Mouse (Mus musculus) intestine, embryonic 14.5 days (tissue): ENCODE data around the gene Atp6v1g2. TPM values are rescaled to one million over a fixed set of nuclear protein-coding genes. Genes with fewer than 3 reads are reported as not detected.

Source experiments
- ATAC-seq: fragments of 200-750 bp; cut with Nextera tagmentation; replicated peaks from 2 replicates; pipeline ENCODE4 v1.8.0; 2017; ENCODE audit warnings: low read depth, moderate number of reproducible peaks, moderate TSS enrichment, moderate library complexity; ENCODE audit not compliant: low FRiP score, low TSS enrichment
- DNase-seq: peaks from one replicate; pipeline ENCODE4 v3.0.0-alpha.2; 2018; ENCODE audit warnings: low spot score
- H3K27ac ChIP-seq: fragments of 300-500 bp; sonication (generic); 2 replicates; pipeline ENCODE4 v1.5.1; 2014; ENCODE audit warnings: low read depth, mild to moderate bottlenecking, control low read depth
- H3K27me3 ChIP-seq: fragments of 300-500 bp; sonication (generic); replicated peaks from 2 replicates; pipeline ENCODE4 v1.6.1; 2014; ENCODE audit warnings: low read length, control low read depth; ENCODE audit not compliant: control insufficient read depth, insufficient read depth
- H3K36me3 ChIP-seq: fragments of 300-500 bp; sonication (generic); 2 replicates; pipeline ENCODE4 v1.6.1; 2014; ENCODE audit warnings: low read length, control low read depth; ENCODE audit not compliant: control insufficient read depth, insufficient read depth
- H3K4me1 ChIP-seq: fragments of 300-500 bp; sonication (generic); replicated peaks from 2 replicates; pipeline ENCODE4 v1.6.1; 2014; ENCODE audit warnings: low read length, control low read depth, mixed read lengths; ENCODE audit not compliant: control insufficient read depth, insufficient read depth
- H3K4me2 ChIP-seq: fragments of 300-500 bp; sonication (generic); 2 replicates; pipeline ENCODE4 v1.6.1; 2014; ENCODE audit warnings: low read length
- H3K4me3 ChIP-seq: fragments of 300-500 bp; sonication (generic); 2 replicates; pipeline ENCODE4 v1.5.1; 2014; ENCODE audit warnings: low read depth, low read length, control low read depth, mixed read lengths
- H3K9ac ChIP-seq: fragments of 300-500 bp; sonication (generic); 2 replicates; pipeline ENCODE4 v1.6.1; 2014; ENCODE audit warnings: mild to moderate bottlenecking, low read length
- H3K9me3 ChIP-seq: fragments of 300-500 bp; sonication (generic); 2 replicates; pipeline ENCODE4 v1.6.1; 2016; ENCODE audit warnings: low read length, control low read depth; ENCODE audit not compliant: control insufficient read depth
- WGBS: fragments of 180-500 bp; shearing (Covaris S2); extraction: QIAGEN DNeasy Blood & Tissue Kit; methylation state at CpG from one replicate; pipeline ENCODE4 v1.1.7; 2014; 5-methylcytosine and 5-hydroxymethylcytosine counted together
- polyA plus RNA-seq: library from polyadenylated mRNA; unstranded; fragments of >200 nt; fragmentation: Nextera tagmentation; extraction: Ambion mirVana; gene quantifications from 2 replicates; pipeline ENCODE4 v1.2.1, GENCODE M21; 2014

Gene Atp6v1g2
- polyA plus RNA-seq, 1 experiment from 2014 or later: 5.8 TPM

- no peaks in the 10 kb centered on the region for H3K9me3 ChIP-seq
- H3K4me1 ChIP-seq: no peaks in the 10 kb centered on the region
- no peak for ATAC-seq
- WGBS: 75% methylated on average over 4 of the region's 4 CpGs
- H3K9ac ChIP-seq: no peak overlapping the region
- H3K4me2 ChIP-seq: no peak overlapping the region
- DNase-seq: no peak
- peaks cover 16% of the 10 kb centered on the region for H3K27me3 ChIP-seq
- H3K27ac ChIP-seq: no peak overlapping the region
- H3K4me3 ChIP-seq: no peak overlapping the region
- H3K36me3 ChIP-seq: no peaks in the 10 kb centered on the region
Observed at GRCm38 (mm10) chr17:35259621-35260020, 26.2 kb downstream of the Atp6v1g2 start.

GRCm38 (mm10) chr17:35261651-35262050, 28.2 kb downstream of the Atp6v1g2 start:
- no peaks in the 10 kb centered on the region for H3K36me3 ChIP-seq
- H3K4me1 ChIP-seq: no peaks in the 10 kb centered on the region
- no peak overlapping the region for H3K9ac ChIP-seq
- peaks cover 21% of the 10 kb centered on the region for H3K27me3 ChIP-seq
- no peaks in the 10 kb centered on the region for H3K9me3 ChIP-seq
- no peak for DNase-seq
- H3K4me3 ChIP-seq: no peak overlapping the region
- no peak overlapping the region for H3K27ac ChIP-seq
- H3K4me2 ChIP-seq: no peak overlapping the region
- 62% methylated on average over 13 of the region's 13 CpGs for WGBS
- no peak for ATAC-seq

- peak within 1 kb of the TSS; percentile 62 for H3K4me2 ChIP-seq
- H3K36me3 ChIP-seq: no peaks in the 10 kb centered on the region
- peak; percentile 88 for ATAC-seq
- 1% methylated on average over 73 of the region's 73 CpGs for WGBS
- DNase-seq: peak; percentile 96
- H3K4me3 ChIP-seq: peak within 1 kb of the TSS; percentile 60
- H3K27ac ChIP-seq: no peak within 1 kb of the TSS
- peaks cover 21% of the 10 kb centered on the region for H3K27me3 ChIP-seq
- H3K9me3 ChIP-seq: no peaks in the 10 kb centered on the region
- H3K9ac ChIP-seq: peak within 1 kb of the TSS; percentile 51; the same call in 1 of the 2 replicates
- no peaks in the 10 kb centered on the region for H3K4me1 ChIP-seq
Observed at GRCm38 (mm10) chr17:35262664-35263522, 29.4 kb downstream of the Atp6v1g2 start, which contains the start of gene H2-D1. Gene H2-D1, plus strand, starts transcription at chr17:35262730.

- Histone ChIP-seq H3K4me1 (no peaks in the 10 kb centered on the region), H3K27me3 (peaks cover 21% of the 10 kb centered on the region)
Observed at GRCm38 (mm10) chr17:35263523-35263883, 30.0 kb downstream of the Atp6v1g2 start.

GRCm38 (mm10) chr17:35267399-35268086, 34.1 kb downstream of the Atp6v1g2 start:
- ATAC-seq: no peak
- Histone ChIP-seq H3K27me3 (peaks cover 10% of the 10 kb centered on the region), H3K4me3 (no peak overlapping the region), H3K27ac (no peak overlapping the region), H3K36me3 (no peaks in the 10 kb centered on the region), H3K9ac (no peak overlapping the region), H3K4me2 (no peak overlapping the region), H3K9me3 (no peaks in the 10 kb centered on the region), H3K4me1 (no peaks in the 10 kb centered on the region)
- 62% methylated on average over 1 of the region's 1 CpGs for WGBS
- no peak for DNase-seq

More at GRCm38 (mm10) chr17:35263523-35263883, 30.0 kb downstream of the Atp6v1g2 start:
- WGBS: 3% methylated on average over 29 of the region's 31 CpGs
- Histone ChIP-seq H3K4me2 (peak overlapping the region; percentile 62), H3K27ac (no peak overlapping the region), H3K36me3 (no peaks in the 10 kb centered on the region), H3K4me3 (peak overlapping the region; percentile 60), H3K9me3 (no peaks in the 10 kb centered on the region), H3K9ac (peak overlapping the region; percentile 51; the same call in 1 of the 2 replicates)
- peak; percentile 73 for DNase-seq
- ATAC-seq: peak; percentile 30; the same call in 1 of the 2 replicates

- H3K9me3 ChIP-seq: no peaks in the 10 kb centered on the region
- H3K27ac ChIP-seq: no peak overlapping the region
- no peak overlapping the region for H3K9ac ChIP-seq
- H3K27me3 ChIP-seq: peaks cover 5% of the 10 kb centered on the region; the same call in 1 of the 2 replicates
- 32% methylated on average over 3 of the region's 3 CpGs for WGBS
- no peak overlapping the region for H3K4me3 ChIP-seq
- ATAC-seq: no peak
- no peak overlapping the region for H3K4me2 ChIP-seq
- DNase-seq: peak; percentile 84
- no peaks in the 10 kb centered on the region for H3K36me3 ChIP-seq
- no peaks in the 10 kb centered on the region for H3K4me1 ChIP-seq
Observed at GRCm38 (mm10) chr17:35269653-35270347, 36.3 kb downstream of the Atp6v1g2 start.

- Histone ChIP-seq H3K9me3 (no peaks in the 10 kb centered on the region), H3K9ac (no peak overlapping the region), H3K4me2 (no peak overlapping the region), H3K4me3 (no peak overlapping the region), H3K27me3 (peaks cover 15% of the 10 kb centered on the region; the same call in 1 of the 2 replicates), H3K36me3 (no peaks in the 10 kb centered on the region), H3K4me1 (no peaks in the 10 kb centered on the region), H3K27ac (no peak overlapping the region)
- 69% methylated on average over 3 of the region's 3 CpGs for WGBS
- DNase-seq (no peak), ATAC-seq (no peak)
Observed at GRCm38 (mm10) chr17:35272249-35272648, 38.8 kb downstream of the Atp6v1g2 start.

GRCm38 (mm10) chr17:35274770-35275169, 41.3 kb downstream of the Atp6v1g2 start:
- ATAC-seq (0 out of 2 replicates have a peak, but pooled peaks have one; percentile 43), DNase-seq (peak; percentile 90)
- H3K4me3 ChIP-seq: no peak overlapping the region
- H3K27ac ChIP-seq: no peak overlapping the region
- no peaks in the 10 kb centered on the region for H3K36me3 ChIP-seq
- no peak overlapping the region for H3K9ac ChIP-seq
- no peaks in the 10 kb centered on the region for H3K9me3 ChIP-seq
- 3% methylated on average over 11 of the region's 11 CpGs for WGBS
- H3K4me2 ChIP-seq: no peak overlapping the region
- no peaks in the 10 kb centered on the region for H3K4me1 ChIP-seq
- H3K27me3 ChIP-seq: peaks cover 15% of the 10 kb centered on the region; the same call in 1 of the 2 replicates
